Mouse (Mus musculus): ENCODE data around the gene Ift80. TPM values are rescaled to one million over a fixed set of nuclear protein-coding genes. Genes with fewer than 3 reads are reported as not detected.
"Not testable (repeated sequence)": the region's sequence is repeated elsewhere in the genome, so short reads cannot be mapped to it uniquely, and the experiment has no call there.

Ift80 gene
- polyA plus RNA-seq, 1 experiment from 2014 or later, result 22.1 TPM

- H3K27ac ChIP-seq (ENCODE audit: low read depth, low read length), result no peak overlapping the region
- H3K9me3 ChIP-seq (ENCODE audit: control insufficient read depth, low read length), result peaks cover 2% of the 10 kb centered on the region; the same call in 1 of the 2 replicates
- no peak for ATAC-seq (ENCODE audit: low FRiP score, low TSS enrichment)
- H3K4me3 ChIP-seq (ENCODE audit: low read length), result no peak overlapping the region
- no peaks in the 10 kb centered on the region for H3K27me3 ChIP-seq (ENCODE audit: control insufficient read depth, insufficient read depth, low read length)
- 92% methylated on average over 3 of the region's 3 CpGs for WGBS
- H3K4me2 ChIP-seq (replicated peaks; ENCODE audit: low read depth, low read length), result no peak overlapping the region
- H3K9ac ChIP-seq (ENCODE audit: low read depth, low read length), result no peak overlapping the region
- peaks cover 3% of the 10 kb centered on the region; the same call in 1 of the 2 replicates for H3K36me3 ChIP-seq (ENCODE audit: control insufficient read depth, insufficient read depth, low read length)
- no peaks in the 10 kb centered on the region for H3K4me1 ChIP-seq (ENCODE audit: control insufficient read depth, insufficient read depth, low read length)
These were observed 67.7 kb downstream of the Ift80 start for GRCm38 (mm10) chr3:68936709-68937108.

DNA sequence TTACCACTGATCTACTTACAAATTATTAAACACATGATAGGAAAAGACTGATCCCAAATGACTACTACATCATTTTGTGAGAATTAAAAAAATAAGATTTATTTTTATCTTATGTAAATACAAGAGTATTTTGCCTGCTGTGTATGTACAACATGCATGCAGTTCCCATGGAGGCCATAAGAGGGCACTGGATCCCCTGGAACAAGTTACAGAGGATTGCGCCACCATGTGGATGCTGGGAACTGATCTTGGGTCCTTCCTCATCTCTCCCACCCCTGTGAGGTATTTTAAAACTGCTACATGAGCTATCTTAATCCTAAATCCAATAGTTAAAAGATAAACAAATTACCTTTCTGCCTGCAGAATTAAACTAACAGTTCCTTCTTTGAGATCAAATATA lies 68.9 kb downstream of the Ift80 start:
- Histone ChIP-seq H3K4me2 (replicated peaks; ENCODE audit: low read depth, low read length) (no peak overlapping the region), H3K27ac (ENCODE audit: low read depth, low read length) (no peak overlapping the region), H3K4me3 (ENCODE audit: low read length) (no peak overlapping the region), H3K9ac (ENCODE audit: low read depth, low read length) (no peak overlapping the region), H3K4me1 (ENCODE audit: control insufficient read depth, insufficient read depth, low read length) (no peaks in the 10 kb centered on the region), H3K27me3 (ENCODE audit: control insufficient read depth, insufficient read depth, low read length) (no peaks in the 10 kb centered on the region), H3K36me3 (ENCODE audit: control insufficient read depth, insufficient read depth, low read length) (peaks cover 3% of the 10 kb centered on the region; the same call in 1 of the 2 replicates), H3K9me3 (ENCODE audit: control insufficient read depth, low read length) (peaks cover 2% of the 10 kb centered on the region; the same call in 1 of the 2 replicates)
- no peak for ATAC-seq (ENCODE audit: low FRiP score, low TSS enrichment)
- WGBS, result 94% methylated on average over 1 of the region's 1 CpGs

GRCm38 (mm10) chr3:68934259-68934658 lies 70.1 kb downstream of the Ift80 start:
- 88% methylated on average over 7 of the region's 7 CpGs for WGBS
- H3K27ac ChIP-seq (ENCODE audit: low read depth, low read length), result no peak overlapping the region
- H3K9ac ChIP-seq (ENCODE audit: low read depth, low read length), result no peak overlapping the region
- no peaks in the 10 kb centered on the region for H3K27me3 ChIP-seq (ENCODE audit: control insufficient read depth, insufficient read depth, low read length)
- peaks cover 10% of the 10 kb centered on the region; the same call in 1 of the 2 replicates for H3K36me3 ChIP-seq (ENCODE audit: control insufficient read depth, insufficient read depth, low read length)
- H3K4me3 ChIP-seq (ENCODE audit: low read length), result no peak overlapping the region
- peaks cover 2% of the 10 kb centered on the region; the same call in 1 of the 2 replicates for H3K9me3 ChIP-seq (ENCODE audit: control insufficient read depth, low read length)
- ATAC-seq (ENCODE audit: low FRiP score, low TSS enrichment), result no peak
- no peak overlapping the region for H3K4me2 ChIP-seq (replicated peaks; ENCODE audit: low read depth, low read length)
- no peaks in the 10 kb centered on the region for H3K4me1 ChIP-seq (ENCODE audit: control insufficient read depth, insufficient read depth, low read length)

GRCm38 (mm10) chr3:68928619-68929018 lies 75.8 kb downstream of the Ift80 start:
- peaks cover 7% of the 10 kb centered on the region; the same call in 1 of the 2 replicates for H3K36me3 ChIP-seq (ENCODE audit: control insufficient read depth, insufficient read depth, low read length)
- H3K4me2 ChIP-seq (replicated peaks; ENCODE audit: low read depth, low read length), result no peak overlapping the region
- H3K4me3 ChIP-seq (ENCODE audit: low read length), result no peak overlapping the region
- H3K27ac ChIP-seq (ENCODE audit: low read depth, low read length), result no peak overlapping the region
- H3K9ac ChIP-seq (ENCODE audit: low read depth, low read length), result no peak overlapping the region
- ATAC-seq (ENCODE audit: low FRiP score, low TSS enrichment), result peak; percentile 69; the same call in 1 of the 2 replicates
- no peaks in the 10 kb centered on the region for H3K9me3 ChIP-seq (ENCODE audit: control insufficient read depth, low read length)
- H3K27me3 ChIP-seq (ENCODE audit: control insufficient read depth, insufficient read depth, low read length), result no peaks in the 10 kb centered on the region
- 59% methylated on average over 9 of the region's 9 CpGs for WGBS
- H3K4me1 ChIP-seq (ENCODE audit: control insufficient read depth, insufficient read depth, low read length), result no peaks in the 10 kb centered on the region

DNA sequence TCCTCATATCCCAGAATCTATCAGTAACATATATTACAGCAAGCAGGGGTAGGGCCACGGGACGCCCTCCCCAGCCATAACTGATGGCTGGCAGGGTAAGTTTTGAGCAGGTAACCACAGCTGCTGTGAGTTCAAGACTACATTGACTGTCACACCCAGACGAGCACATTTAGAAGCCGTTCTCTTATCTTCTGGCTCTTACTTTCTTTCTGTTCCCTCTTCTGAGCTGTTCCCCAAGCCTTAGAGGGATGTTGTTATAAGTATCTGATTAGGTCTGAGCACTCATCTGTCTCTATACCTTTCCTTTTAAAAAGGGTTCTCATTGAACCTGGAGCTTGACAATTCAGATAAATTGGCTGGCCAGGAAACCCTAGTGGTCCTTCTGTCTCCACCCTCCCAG lies 96.9 kb downstream of the Ift80 start:
- H3K27ac ChIP-seq (ENCODE audit: low read depth, low read length), result no peak overlapping the region
- no peak for ATAC-seq (ENCODE audit: low FRiP score, low TSS enrichment)
- 95% methylated on average over 4 of the region's 4 CpGs for WGBS
- no peaks in the 10 kb centered on the region for H3K4me1 ChIP-seq (ENCODE audit: control insufficient read depth, insufficient read depth, low read length)
- no peaks in the 10 kb centered on the region for H3K27me3 ChIP-seq (ENCODE audit: control insufficient read depth, insufficient read depth, low read length)
- no peak overlapping the region for H3K9ac ChIP-seq (ENCODE audit: low read depth, low read length)
- H3K4me2 ChIP-seq (replicated peaks; ENCODE audit: low read depth, low read length), result no peak overlapping the region
- no peaks in the 10 kb centered on the region for H3K36me3 ChIP-seq (ENCODE audit: control insufficient read depth, insufficient read depth, low read length)
- no peak overlapping the region for H3K4me3 ChIP-seq (ENCODE audit: low read length)
- H3K9me3 ChIP-seq (ENCODE audit: control insufficient read depth, low read length), result no peaks in the 10 kb centered on the region

- Histone ChIP-seq H3K27ac (ENCODE audit: low read depth, low read length) (no peak overlapping the region), H3K4me3 (ENCODE audit: low read length) (no peak overlapping the region), H3K27me3 (ENCODE audit: control insufficient read depth, insufficient read depth, low read length) (no peaks in the 10 kb centered on the region), H3K4me2 (replicated peaks; ENCODE audit: low read depth, low read length) (no peak overlapping the region), H3K36me3 (ENCODE audit: control insufficient read depth, insufficient read depth, low read length) (no peaks in the 10 kb centered on the region), H3K4me1 (ENCODE audit: control insufficient read depth, insufficient read depth, low read length) (no peaks in the 10 kb centered on the region), H3K9me3 (ENCODE audit: control insufficient read depth, low read length) (no peaks in the 10 kb centered on the region), H3K9ac (ENCODE audit: low read depth, low read length) (no peak overlapping the region)
- ATAC-seq (ENCODE audit: low FRiP score, low TSS enrichment), result no peak
- 86% methylated on average over 2 of the region's 2 CpGs for WGBS
These were observed 99.2 kb downstream of the Ift80 start for GRCm38 (mm10) chr3:68904902-68905778.

DNA sequence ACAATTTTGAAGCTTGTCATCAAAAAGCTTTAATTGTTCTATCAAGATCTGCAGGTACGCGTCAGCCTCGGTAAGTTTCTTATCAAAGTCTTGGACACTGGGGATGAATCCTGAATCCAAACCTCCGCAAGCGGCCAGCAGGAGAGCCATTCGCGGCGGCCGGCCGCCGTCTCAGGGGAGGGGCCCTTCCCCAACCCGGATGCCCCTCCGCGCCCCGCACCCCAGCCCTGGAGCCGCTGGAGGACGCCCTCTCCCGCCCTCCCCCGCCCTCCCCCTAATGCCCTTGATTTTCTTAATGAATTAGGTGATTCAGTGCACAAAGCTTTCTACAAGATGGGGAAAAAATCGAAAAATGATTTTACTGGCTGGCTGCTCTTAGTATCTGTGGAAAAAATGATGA lies 101.7 kb downstream of the Ift80 start:
- not testable (repeated sequence) for H3K4me1 ChIP-seq (ENCODE audit: control insufficient read depth, insufficient read depth, low read length); H3K9ac ChIP-seq (ENCODE audit: low read depth, low read length); H3K9me3 ChIP-seq (ENCODE audit: control insufficient read depth, low read length); H3K4me2 ChIP-seq (replicated peaks; ENCODE audit: low read depth, low read length); H3K4me3 ChIP-seq (ENCODE audit: low read length); H3K27ac ChIP-seq (ENCODE audit: low read depth, low read length); H3K36me3 ChIP-seq (ENCODE audit: control insufficient read depth, insufficient read depth, low read length); ATAC-seq (ENCODE audit: low FRiP score, low TSS enrichment); H3K27me3 ChIP-seq (ENCODE audit: control insufficient read depth, insufficient read depth, low read length)
- WGBS, result 93% methylated on average over 19 of the region's 20 CpGs

DNA sequence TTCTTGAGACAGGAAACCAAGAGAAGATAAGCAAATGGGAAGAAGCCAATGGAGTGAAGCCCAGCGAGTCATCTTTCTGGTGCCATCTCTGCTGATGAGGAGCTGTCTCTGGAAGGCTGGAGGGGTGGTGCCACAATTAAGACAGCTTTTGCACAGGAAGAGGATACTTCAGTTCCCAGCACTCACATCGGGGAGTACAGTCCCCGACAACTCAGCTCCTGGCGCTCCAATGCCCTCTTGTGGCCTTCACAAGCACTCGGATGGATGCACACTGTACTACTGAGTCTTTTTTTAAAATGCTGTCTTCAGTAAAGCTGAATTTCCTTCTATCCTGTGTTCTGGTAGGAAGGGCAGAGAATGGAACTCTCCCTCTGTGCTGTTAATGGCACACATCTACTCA lies 107.2 kb downstream of the Ift80 start:
- ATAC-seq (ENCODE audit: low FRiP score, low TSS enrichment), result no peak
- Histone ChIP-seq H3K4me1 (ENCODE audit: control insufficient read depth, insufficient read depth, low read length) (no peaks in the 10 kb centered on the region), H3K27ac (ENCODE audit: low read depth, low read length) (no peak overlapping the region), H3K27me3 (ENCODE audit: control insufficient read depth, insufficient read depth, low read length) (no peaks in the 10 kb centered on the region), H3K9ac (ENCODE audit: low read depth, low read length) (no peak overlapping the region), H3K36me3 (ENCODE audit: control insufficient read depth, insufficient read depth, low read length) (no peaks in the 10 kb centered on the region), H3K4me2 (replicated peaks; ENCODE audit: low read depth, low read length) (no peak overlapping the region), H3K9me3 (ENCODE audit: control insufficient read depth, low read length) (no peaks in the 10 kb centered on the region), H3K4me3 (ENCODE audit: low read length) (no peak overlapping the region)
- 87% methylated on average over 5 of the region's 5 CpGs for WGBS

- H3K27ac ChIP-seq (ENCODE audit: low read depth, low read length), result no peak overlapping the region
- H3K36me3 ChIP-seq (ENCODE audit: control insufficient read depth, insufficient read depth, low read length), result no peaks in the 10 kb centered on the region
- H3K9ac ChIP-seq (ENCODE audit: low read depth, low read length), result no peak overlapping the region
- no peaks in the 10 kb centered on the region for H3K4me1 ChIP-seq (ENCODE audit: control insufficient read depth, insufficient read depth, low read length)
- H3K9me3 ChIP-seq (ENCODE audit: control insufficient read depth, low read length), result no peaks in the 10 kb centered on the region
- no peak for ATAC-seq (ENCODE audit: low FRiP score, low TSS enrichment)
- no peak overlapping the region for H3K4me3 ChIP-seq (ENCODE audit: low read length)
- H3K4me2 ChIP-seq (replicated peaks; ENCODE audit: low read depth, low read length), result no peak overlapping the region
- no peaks in the 10 kb centered on the region for H3K27me3 ChIP-seq (ENCODE audit: control insufficient read depth, insufficient read depth, low read length)
- WGBS, result 72% methylated on average over 4 of the region's 4 CpGs
These were observed 108.9 kb downstream of the Ift80 start for GRCm38 (mm10) chr3:68895426-68895825.

All from kidney, embryonic 14.5 days (tissue).